Mouse (Mus musculus) CH12.LX (cell line): ENCODE data around the gene Slc25a28. TPM values are rescaled to one million over a fixed set of nuclear protein-coding genes. Genes with fewer than 3 reads are reported as not detected.
A peak's percentile ranks its signal among the peaks of the same experiment; 100 is the strongest.

ENCODE experiments used
- DNase-seq: peaks from one replicate; pipeline ENCODE4 v3.0.0-alpha.2; 2013; ENCODE audit errors: extremely low read depth
- H3K27ac ChIP-seq: 2 replicates; pipeline ENCODE4 v1.5.1; 2012; ENCODE audit warnings: low read depth, mild to moderate bottlenecking, control low read depth, moderate library complexity; ENCODE audit not compliant: insufficient read depth
- H3K27me3 ChIP-seq: replicated peaks from 2 replicates; pipeline ENCODE3; 2012; ENCODE audit warnings: inconsistent platforms
- H3K36me3 ChIP-seq, 2 experiments: replicated peaks in 1 of 2; 2 replicates each; pipeline versions ENCODE3 to v1.6.1; 2012; ENCODE audit warnings: inconsistent platforms in 1 of 2, low read length in 1 of 2, mild to moderate bottlenecking in 1 of 2, mixed read lengths in 1 of 2, moderate library complexity in 1 of 2; ENCODE audit not compliant: control insufficient read depth in 1 of 2, insufficient read depth in 1 of 2
- H3K4me1 ChIP-seq, 2 experiments: 2 replicates each; pipeline ENCODE4 v1.6.1; 2012; ENCODE audit warnings: inconsistent platforms in 1 of 2, moderate library complexity in 1 of 2; ENCODE audit not compliant: insufficient read depth in 2 of 2, control insufficient read depth in 1 of 2
- H3K4me2 ChIP-seq: 2 replicates; pipeline ENCODE4 v1.6.1; 2012; ENCODE audit warnings: low read depth, mild to moderate bottlenecking, control low read depth; ENCODE audit not compliant: poor library complexity, insufficient read depth, severe bottlenecking
- H3K4me3 ChIP-seq, 3 experiments: fragments of 150-350 bp in 1 of 3; sonication (generic) in 1 of 3; replicated peaks in 1 of 3; 2 replicates each; pipeline versions ENCODE3 to v1.5.1; 2011 to 2012; ENCODE audit warnings: low read depth in 2 of 3, low read length in 2 of 3, mild to moderate bottlenecking in 2 of 3, moderate library complexity in 2 of 3, control low read depth in 1 of 3, improper control_type of control experiment in 1 of 3, inconsistent platforms in 1 of 3, mixed read lengths in 1 of 3; ENCODE audit not compliant: poor library complexity in 1 of 3
- H3K79me2 ChIP-seq: replicated peaks from 2 replicates; pipeline ENCODE4 v1.6.1; 2012; ENCODE audit warnings: mild to moderate bottlenecking, moderate library complexity; ENCODE audit not compliant: control insufficient read depth, poor library complexity, insufficient read depth, severe bottlenecking; ENCODE audit errors: extremely low read depth
- H3K9ac ChIP-seq: 2 replicates; pipeline ENCODE4 v1.6.1; 2012; ENCODE audit warnings: low read depth, mild to moderate bottlenecking, control low read depth, moderate library complexity; ENCODE audit not compliant: insufficient read depth
- H3K9me3 ChIP-seq: replicated peaks from 2 replicates; pipeline ENCODE3; 2012; ENCODE audit warnings: low read length, inconsistent platforms, mixed read lengths
- CHD1 ChIP-seq: IDR thresholded peaks from 2 replicates; pipeline ENCODE4 v1.6.1; 2012; ENCODE audit warnings: low read depth, low read length, improper control_type of control experiment, inconsistent platforms
- ETS1 ChIP-seq: conservative IDR thresholded peaks from 2 replicates; pipeline ENCODE4 v1.6.1; 2012; ENCODE audit warnings: low read depth, mild to moderate bottlenecking, inconsistent platforms, low read length, improper control_type of control experiment, moderate library complexity
- IRF4 ChIP-seq: IDR thresholded peaks from 2 replicates; pipeline ENCODE4 v1.6.1; 2014; ENCODE audit warnings: low read depth, mild to moderate bottlenecking, inconsistent platforms, low read length, improper control_type of control experiment
- NRF1 ChIP-seq: IDR thresholded peaks from 2 replicates; pipeline ENCODE4 v1.6.1; 2014; ENCODE audit warnings: low read depth, mild to moderate bottlenecking, inconsistent platforms, low read length, improper control_type of control experiment, moderate library complexity
- POLR2A ChIP-seq: IDR thresholded peaks from 2 replicates; pipeline ENCODE4 v1.6.1; 2011; ENCODE audit warnings: low read depth, mild to moderate bottlenecking, improper control_type of control experiment, low read length
- POLR2AphosphoS2 ChIP-seq: IDR thresholded peaks from 2 replicates; pipeline ENCODE4 v1.6.1; 2011; ENCODE audit warnings: low read depth, low read length, improper control_type of control experiment
- RCOR1 ChIP-seq: conservative IDR thresholded peaks from 2 replicates; pipeline ENCODE4 v1.6.1; 2012; ENCODE audit warnings: low read depth, mild to moderate bottlenecking, inconsistent platforms, low read length, improper control_type of control experiment
- SIN3A ChIP-seq: IDR thresholded peaks from 2 replicates; pipeline ENCODE4 v1.6.1; 2012; ENCODE audit warnings: low read length, improper control_type of control experiment, inconsistent platforms
- TBP ChIP-seq: conservative IDR thresholded peaks from 2 replicates; pipeline ENCODE4 v1.6.1; 2011; ENCODE audit warnings: low read depth, low read length, improper control_type of control experiment
- USF2 ChIP-seq: conservative IDR thresholded peaks from 2 replicates; pipeline ENCODE4 v1.6.1; 2011; ENCODE audit warnings: low read depth, low read length, improper control_type of control experiment
- ZC3H11A ChIP-seq: IDR thresholded peaks from 2 replicates; pipeline ENCODE4 v1.6.1; 2012; ENCODE audit warnings: low read depth, mild to moderate bottlenecking, inconsistent platforms, low read length, improper control_type of control experiment
- ZKSCAN1 ChIP-seq: IDR thresholded peaks from 2 replicates; pipeline ENCODE4 v1.6.1; 2012; ENCODE audit warnings: low read depth, inconsistent platforms, low read length, improper control_type of control experiment, borderline replicate concordance
- ZMIZ1 ChIP-seq: IDR thresholded peaks from 2 replicates; pipeline ENCODE4 v1.6.1; 2012; ENCODE audit warnings: low read depth, mild to moderate bottlenecking, inconsistent platforms, low read length, improper control_type of control experiment
- dilution Hi-C: fragments of 300-500 bp; cut with MboI; formaldehyde crosslinking; loops from 2 replicates; pipeline ENCODE4 v1.14.3; 2020; ENCODE audit warnings: low sequenced_read_pairs; ENCODE audit not compliant: extremely low pct_unique_long_range_greater_than_20kb, extremely low pct_ligation_motif_present
- in situ Hi-C: fragments of 300-500 bp; cut with MboI; formaldehyde crosslinking; loops from 3 replicates; pipeline ENCODE4 v1.14.3; 2019; ENCODE audit warnings: low sequenced_read_pairs, low pct_ligation_motif_present, low pct_unique_long_range_greater_than_20kb, mixed read lengths
- polyA plus RNA-seq: library from polyadenylated mRNA; unstranded; fragments of >175 nt; gene quantifications from 2 replicates; pipeline ENCODE4 v1.2.1, GENCODE M21; 2012; ENCODE audit warnings: low read depth; ENCODE audit not compliant: insufficient read length
- total RNA-seq, 2 experiments: library from RNA; depleted of rRNA; stranded (reverse); fragments of 300-350 nt in 1 of 2; fragments of >200 nt in 1 of 2; gene quantifications; 2 replicates each; pipeline ENCODE4 v1.2.3; 2012 to 2014

Gene Slc25a28
- total and polyA plus RNA-seq, 3 experiments = 35.2 to 48.1 (median 37.8) TPM

DNA sequence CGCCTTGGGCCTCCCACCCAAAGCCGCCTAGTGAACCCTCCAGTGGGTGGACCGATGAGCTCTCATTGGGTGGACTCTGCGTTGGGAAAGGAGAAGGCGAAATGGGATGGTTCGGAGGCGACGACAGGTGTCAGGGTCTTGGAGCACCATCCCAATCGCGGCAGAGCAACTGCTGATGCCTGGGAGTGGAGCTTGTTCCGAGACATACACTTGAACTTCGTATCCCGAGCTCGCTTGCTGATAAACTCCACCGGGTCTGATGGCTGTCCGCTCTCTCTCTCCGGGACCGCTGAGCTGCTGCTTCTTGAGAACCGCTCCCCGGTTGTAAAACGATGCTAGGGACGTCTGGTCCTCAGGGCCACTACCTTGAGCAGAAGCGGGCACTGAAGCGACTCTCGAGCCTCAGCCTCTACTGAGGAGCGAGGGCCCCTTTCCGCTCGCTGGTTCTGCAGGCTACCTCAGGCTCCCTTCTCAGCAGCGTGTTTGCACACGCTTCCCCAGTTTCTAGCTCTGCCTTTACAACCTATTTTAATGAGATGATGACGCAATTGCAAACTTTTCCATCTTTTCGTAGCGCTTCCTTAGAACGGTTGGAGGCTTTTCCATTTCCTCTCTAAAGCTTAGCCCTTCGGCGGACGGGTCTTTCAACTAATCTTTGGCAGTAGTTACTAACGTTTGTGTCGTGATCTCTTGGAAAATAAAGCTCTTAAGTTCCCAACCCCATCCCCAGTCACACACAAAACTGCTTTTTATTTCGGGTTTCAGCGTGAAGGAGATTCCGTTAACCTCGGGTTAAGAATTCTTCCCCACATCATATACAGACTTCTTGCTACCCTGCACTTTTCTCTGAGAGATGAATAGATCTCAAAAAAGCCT, 1.1 kb upstream of the Slc25a28 start (continued):
- TF ChIP-seq ZC3H11A = no peak
- peak; percentile 6; the same call in 1 of the 2 replicates for TF ChIP-seq IRF4
- TF ChIP-seq ETS1 = no peak
- no peak for TF ChIP-seq POLR2AphosphoS2

DNA sequence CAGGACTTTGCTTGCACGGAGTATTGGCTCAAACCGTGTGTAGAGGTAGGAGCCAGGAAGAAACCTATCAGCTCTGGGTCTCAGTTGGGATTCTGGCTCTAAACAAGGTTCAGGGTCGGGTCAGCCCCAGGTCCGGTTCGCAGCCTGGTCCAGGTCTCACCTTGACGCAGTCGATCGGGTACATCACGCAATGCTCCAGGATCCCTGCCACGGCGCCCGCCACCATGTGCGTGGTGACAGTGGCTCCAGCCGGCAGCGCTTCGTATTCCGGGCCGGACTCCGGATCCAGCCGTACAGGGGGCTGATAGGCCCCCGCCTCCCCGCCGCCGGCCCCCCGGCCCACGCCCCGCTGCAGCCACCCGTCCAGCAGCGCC, 378 bp downstream of the Slc25a28 start:
- no peak for DNase-seq
- H3K9ac ChIP-seq = peak overlapping the region; percentile 84
- 0 out of 2 replicates have a peak overlapping the region, but pooled peaks have one; percentile 89 for H3K4me2 ChIP-seq
- no peaks in the 10 kb centered on the region for H3K9me3 ChIP-seq
- H3K27me3 ChIP-seq = no peaks in the 10 kb centered on the region
- in situ Hi-C loops (no loop called here), dilution Hi-C loops (no loop called here)
- H3K79me2 ChIP-seq = peaks cover 17% of the 10 kb centered on the region
- H3K4me3 ChIP-seq = peak overlapping the region; percentile 80 to 99 (median 92)
- H3K27ac ChIP-seq = no peak overlapping the region
- TF ChIP-seq POLR2A (no peak), ETS1 (no peak), ZMIZ1 (no peak), USF2 (no peak), CHD1 (no peak), TBP (no peak), RCOR1 (no peak), NRF1 (no peak)
- peaks cover 0 to 24% of the 10 kb centered on the region in 2 experiments for H3K36me3 ChIP-seq
- H3K4me1 ChIP-seq = peaks cover 6 to 39% of the 10 kb centered on the region in 2 experiments

DNA sequence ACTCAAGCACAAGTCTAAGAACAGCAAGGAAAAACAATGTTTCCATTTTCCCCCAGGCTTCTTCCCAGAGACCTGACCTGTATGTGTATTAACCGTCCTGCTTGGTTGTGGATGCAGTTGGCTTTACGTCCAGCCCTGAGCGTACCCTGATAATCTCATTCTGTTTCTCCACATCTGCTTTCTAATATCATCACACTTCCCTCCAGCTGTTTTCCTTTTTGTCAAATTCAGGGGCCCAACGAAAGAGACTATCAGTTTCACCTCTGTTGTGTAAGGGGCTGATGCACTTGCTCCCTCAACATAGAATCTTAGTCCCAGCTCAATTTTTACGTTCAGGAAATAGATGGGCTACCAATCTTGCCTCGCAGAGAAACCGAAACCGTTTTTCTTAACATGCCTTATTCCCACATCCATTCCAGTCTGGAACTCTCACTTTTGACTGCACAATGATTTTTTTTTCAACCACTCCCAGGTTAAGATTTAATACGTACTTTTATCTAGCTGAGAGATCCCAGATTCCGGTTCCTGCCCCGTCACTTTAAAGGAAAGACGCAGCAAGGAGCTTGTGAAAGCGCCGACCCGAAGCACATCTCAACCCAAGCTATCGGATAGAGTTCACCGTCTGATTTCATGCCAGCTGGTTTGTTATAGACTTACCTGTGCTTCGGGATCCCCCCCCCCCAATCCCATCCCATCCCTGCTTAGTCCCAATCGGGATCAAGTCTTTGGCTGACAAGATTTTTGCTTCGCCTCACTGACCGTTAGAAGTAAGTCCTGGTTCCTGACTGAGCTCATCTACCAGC, 967 bp downstream of the Slc25a28 start:
- peaks cover 17% of the 10 kb centered on the region for H3K79me2 ChIP-seq
- TF ChIP-seq SIN3A (peak; percentile 47; the same call in 1 of the 2 replicates), ZKSCAN1 (no peak)
- TF ChIP-seq, all 38 proteins: peak for 1
- in situ Hi-C loops (no loop called here), dilution Hi-C loops (no loop called here)
- Histone ChIP-seq H3K4me2 (peak overlapping the region; percentile 89), H3K27ac (no peak overlapping the region), H3K4me1 (peaks cover 6 to 33% of the 10 kb centered on the region in 2 experiments), H3K9ac (peak overlapping the region; percentile 84), H3K9me3 (no peaks in the 10 kb centered on the region), H3K27me3 (no peaks in the 10 kb centered on the region), H3K4me3 (peak overlapping the region; percentile 80 to 99 (median 92)), H3K36me3 (peaks cover 0 to 29% of the 10 kb centered on the region in 2 experiments)
- DNase-seq = no peak
